Mouse (Mus musculus): ENCODE measurements around the gene Pcolce.

DNA sequence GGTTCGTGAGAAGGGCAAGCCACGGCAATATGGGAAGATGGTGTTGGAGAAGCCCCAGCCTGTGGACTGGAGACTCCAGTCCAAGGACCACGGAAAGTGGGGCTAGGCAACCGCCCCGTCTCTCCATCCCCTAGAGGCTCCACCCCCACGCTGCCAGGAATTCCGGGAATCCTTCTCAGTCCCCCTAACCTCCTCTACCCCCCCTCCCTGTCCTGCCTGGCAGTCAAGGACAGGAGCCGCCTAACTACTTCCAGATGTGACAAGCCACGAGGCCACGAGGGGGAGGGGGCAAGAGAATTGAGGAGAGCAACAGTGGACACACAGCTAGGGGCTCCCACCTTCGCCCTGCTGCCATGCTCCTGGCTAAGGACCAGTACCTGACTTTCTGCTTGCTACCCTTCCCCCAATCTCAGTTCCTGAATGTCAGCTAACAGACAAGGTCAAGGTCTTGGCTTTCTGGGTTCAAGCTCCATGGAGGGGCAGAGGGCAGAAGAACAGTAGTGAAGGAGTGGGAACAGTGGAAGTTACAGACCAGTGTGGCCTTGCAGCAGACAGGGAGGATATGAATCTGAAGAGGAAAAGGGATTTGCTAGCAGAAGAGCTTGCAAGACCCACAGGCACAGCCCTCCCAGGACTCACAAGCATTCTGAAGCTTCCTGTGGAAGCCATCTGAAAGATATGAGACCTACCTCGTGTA, 2.9 kb downstream of the Pcolce start:
- TF ChIP-seq CTCF (IDR thresholded peaks at IDR 0.05; ENCODE audit: low read depth), result no peak
- no peak for TF ChIP-seq EP300 (IDR thresholded peaks at IDR 0.05; ENCODE audit: low read depth)

Data from liver, embryonic 14.5 days (tissue).